Mouse (Mus musculus) liver, embryonic 16.5 days (tissue): ENCODE results near the gene Megf8. TPM values are rescaled to one million over a fixed set of nuclear protein-coding genes. Genes with fewer than 3 reads are reported as not detected.

Experiments used
- ATAC-seq: fragments of 200-750 bp; cut with Nextera tagmentation; 2 replicates; pipeline ENCODE4 v1.8.0; 2017; ENCODE audit warnings: low read depth, mild to moderate bottlenecking, moderate number of reproducible peaks, moderate library complexity
- H3K27ac ChIP-seq: fragments of 300-500 bp; sonication (generic); 2 replicates; pipeline ENCODE4 v1.5.1; 2014; ENCODE audit warnings: mild to moderate bottlenecking, low read length
- H3K27me3 ChIP-seq: fragments of 300-500 bp; sonication (generic); 2 replicates; pipeline ENCODE4 v1.6.1; 2014; ENCODE audit warnings: low read depth, low read length, mixed read lengths; ENCODE audit not compliant: control insufficient read depth, insufficient read depth
- H3K36me3 ChIP-seq: fragments of 300-500 bp; sonication (generic); 2 replicates; pipeline ENCODE4 v1.6.1; 2014; ENCODE audit warnings: mild to moderate bottlenecking; ENCODE audit not compliant: control insufficient read depth, insufficient read depth
- H3K4me1 ChIP-seq: fragments of 300-500 bp; sonication (generic); 2 replicates; pipeline ENCODE4 v1.6.1; 2014; ENCODE audit warnings: low read depth, low read length, mixed read lengths; ENCODE audit not compliant: control insufficient read depth
- H3K4me2 ChIP-seq: fragments of 300-500 bp; sonication (generic); 2 replicates; pipeline ENCODE4 v1.6.1; 2014; ENCODE audit warnings: low read depth, low read length, mixed read lengths
- H3K4me3 ChIP-seq: fragments of 300-500 bp; sonication (generic); 2 replicates; pipeline ENCODE4 v1.5.1; 2014; ENCODE audit warnings: low read depth, mild to moderate bottlenecking, low read length
- H3K9ac ChIP-seq: fragments of 300-500 bp; sonication (generic); 2 replicates; pipeline ENCODE4 v1.6.1; 2014; ENCODE audit warnings: low read depth, low read length
- H3K9me3 ChIP-seq: fragments of 300-500 bp; sonication (generic); replicated peaks from 2 replicates; pipeline ENCODE4 v1.6.1; 2016; ENCODE audit warnings: low read length; ENCODE audit not compliant: control insufficient read depth
- WGBS: fragments of 180-500 bp; shearing (Covaris S2); extraction: QIAGEN DNeasy Blood & Tissue Kit; methylation state at CpG from one replicate; pipeline ENCODE4 v1.1.7; 2014; ENCODE audit not compliant: insufficient replicate concordance; 5-methylcytosine and 5-hydroxymethylcytosine counted together
- polyA plus RNA-seq: library from polyadenylated mRNA; unstranded; fragments of >200 nt; fragmentation: Nextera tagmentation; extraction: Ambion mirVana; gene quantifications from 2 replicates; pipeline ENCODE4 v1.2.1, GENCODE M21; 2015

Gene Megf8
- polyA plus RNA-seq, 1 experiment from 2014 or later, result 0.90 TPM

- ATAC-seq, result no peak
- Histone ChIP-seq H3K9ac (no peak overlapping the region), H3K4me1 (peaks cover 51% of the 10 kb centered on the region)
Observed at GRCm38 (mm10) chr7:25388916-25389315, 72.0 kb downstream of the Megf8 start.

GRCm38 (mm10) chr7:25390054-25390770 lies 73.2 kb downstream of the Megf8 start:
- no peaks in the 10 kb centered on the region for H3K36me3 ChIP-seq
- H3K4me1 ChIP-seq, result peaks cover 61% of the 10 kb centered on the region
- peak overlapping the region; percentile 49 for H3K9ac ChIP-seq
- H3K27me3 ChIP-seq, result no peaks in the 10 kb centered on the region
- peak overlapping the region; percentile 17; the same call in 1 of the 2 replicates for H3K4me2 ChIP-seq
- H3K9me3 ChIP-seq, result no peaks in the 10 kb centered on the region
- H3K4me3 ChIP-seq, result no peak overlapping the region
- peak; percentile 90 for ATAC-seq
- H3K27ac ChIP-seq, result 0 out of 2 replicates have a peak overlapping the region, but pooled peaks have one; percentile 36
- WGBS, result 51% methylated on average over 8 of the region's 8 CpGs

More at GRCm38 (mm10) chr7:25388916-25389315, 72.0 kb downstream of the Megf8 start:
- H3K9me3 ChIP-seq, result no peaks in the 10 kb centered on the region
- H3K36me3 ChIP-seq, result no peaks in the 10 kb centered on the region
- H3K27ac ChIP-seq, result no peak overlapping the region
- WGBS, result 72% methylated on average over 7 of the region's 7 CpGs
- no peaks in the 10 kb centered on the region for H3K27me3 ChIP-seq
- no peak overlapping the region for H3K4me2 ChIP-seq
- no peak overlapping the region for H3K4me3 ChIP-seq

- Histone ChIP-seq H3K4me3 (no peak overlapping the region), H3K36me3 (no peaks in the 10 kb centered on the region), H3K27ac (no peak overlapping the region), H3K9ac (no peak overlapping the region), H3K4me2 (no peak overlapping the region), H3K27me3 (no peaks in the 10 kb centered on the region), H3K9me3 (no peaks in the 10 kb centered on the region), H3K4me1 (peaks cover 58% of the 10 kb centered on the region)
- ATAC-seq, result no peak
- 40% methylated on average over 2 of the region's 2 CpGs for WGBS
Observed at GRCm38 (mm10) chr7:25390986-25391385, 74.0 kb downstream of the Megf8 start.

GRCm38 (mm10) chr7:25391856-25392453 lies 75.0 kb downstream of the Megf8 start:
- ATAC-seq, result no peak
- Histone ChIP-seq H3K9ac (no peak overlapping the region), H3K27ac (no peak overlapping the region)

GRCm38 (mm10) chr7:25392851-25393250 lies 75.9 kb downstream of the Megf8 start:
- no peak for ATAC-seq
- H3K4me2 ChIP-seq, result no peak overlapping the region
- no peaks in the 10 kb centered on the region for H3K36me3 ChIP-seq
- no peak overlapping the region for H3K27ac ChIP-seq
- no peaks in the 10 kb centered on the region for H3K9me3 ChIP-seq
- no peak overlapping the region for H3K4me3 ChIP-seq
- 68% methylated on average over 7 of the region's 7 CpGs for WGBS
- H3K4me1 ChIP-seq, result peaks cover 51% of the 10 kb centered on the region
- no peak overlapping the region for H3K9ac ChIP-seq
- no peaks in the 10 kb centered on the region for H3K27me3 ChIP-seq

More at GRCm38 (mm10) chr7:25391856-25392453, 75.0 kb downstream of the Megf8 start:
- Histone ChIP-seq H3K36me3 (no peaks in the 10 kb centered on the region), H3K4me1 (peaks cover 52% of the 10 kb centered on the region), H3K4me2 (no peak overlapping the region), H3K9me3 (no peaks in the 10 kb centered on the region), H3K4me3 (no peak overlapping the region), H3K27me3 (no peaks in the 10 kb centered on the region)
- WGBS, result 77% methylated on average over 2 of the region's 2 CpGs

- H3K9me3 ChIP-seq, result no peaks in the 10 kb centered on the region
- H3K27ac ChIP-seq, result no peak overlapping the region
- peaks cover 51% of the 10 kb centered on the region for H3K4me1 ChIP-seq
- H3K4me3 ChIP-seq, result no peak overlapping the region
- 65% methylated on average over 8 of the region's 8 CpGs for WGBS
- no peaks in the 10 kb centered on the region for H3K36me3 ChIP-seq
- H3K9ac ChIP-seq, result no peak overlapping the region
- H3K27me3 ChIP-seq, result no peaks in the 10 kb centered on the region
- ATAC-seq, result no peak
- no peak overlapping the region for H3K4me2 ChIP-seq
Observed at GRCm38 (mm10) chr7:25393451-25394210, 76.7 kb downstream of the Megf8 start.

GRCm38 (mm10) chr7:25394754-25395153 lies 77.8 kb downstream of the Megf8 start:
- peak overlapping the region; percentile 40; the same call in 1 of the 2 replicates for H3K27ac ChIP-seq

GRCm38 (mm10) chr7:25395186-25395557 lies 78.2 kb downstream of the Megf8 start:
- Histone ChIP-seq H3K4me1 (peaks cover 41% of the 10 kb centered on the region), H3K27me3 (no peaks in the 10 kb centered on the region), H3K27ac (peak overlapping the region; percentile 64), H3K36me3 (no peaks in the 10 kb centered on the region), H3K4me2 (peak overlapping the region; percentile 86), H3K4me3 (peak overlapping the region; percentile 67), H3K9ac (peak overlapping the region; percentile 62), H3K9me3 (no peaks in the 10 kb centered on the region)
- 0 out of 2 replicates have a peak, but pooled peaks have one; percentile 4 for ATAC-seq
- under 1% methylated on average over 22 of the region's 22 CpGs for WGBS

More at GRCm38 (mm10) chr7:25394754-25395153, 77.8 kb downstream of the Megf8 start:
- H3K27me3 ChIP-seq, result no peaks in the 10 kb centered on the region
- peaks cover 45% of the 10 kb centered on the region for H3K4me1 ChIP-seq
- peak overlapping the region; percentile 86 for H3K4me2 ChIP-seq
- no peak for ATAC-seq
- 19% methylated on average over 7 of the region's 7 CpGs for WGBS
- peak overlapping the region; percentile 62 for H3K9ac ChIP-seq
- no peaks in the 10 kb centered on the region for H3K36me3 ChIP-seq
- H3K4me3 ChIP-seq, result peak overlapping the region; percentile 67
- no peaks in the 10 kb centered on the region for H3K9me3 ChIP-seq
